Mouse (Mus musculus): Measurements from ENCODE around the gene Col16a1. TPM values are rescaled to one million over a fixed set of nuclear protein-coding genes. Genes with fewer than 3 reads are reported as not detected.

Gene Col16a1
- polyA plus RNA-seq, 1 experiment from 2014 or later, result 2.5 TPM

- Histone ChIP-seq H3K9me3 (replicated peaks) (no peaks in the 10 kb centered on the region), H3K27ac (no peak overlapping the region), H3K36me3 (ENCODE audit: poor library complexity, severe bottlenecking) (no peaks in the 10 kb centered on the region), H3K9ac (no peak overlapping the region), H3K4me1 (peaks cover 16% of the 10 kb centered on the region), H3K27me3 (peaks cover 28% of the 10 kb centered on the region), H3K4me2 (no peak overlapping the region), H3K4me3 (no peak overlapping the region)
- WGBS, result 27% methylated on average over 8 of the region's 8 CpGs
- no peak for ATAC-seq
Measured at GRCm38 (mm10) chr4:130101183-130101582, 53.5 kb downstream of the Col16a1 start.

DNA sequence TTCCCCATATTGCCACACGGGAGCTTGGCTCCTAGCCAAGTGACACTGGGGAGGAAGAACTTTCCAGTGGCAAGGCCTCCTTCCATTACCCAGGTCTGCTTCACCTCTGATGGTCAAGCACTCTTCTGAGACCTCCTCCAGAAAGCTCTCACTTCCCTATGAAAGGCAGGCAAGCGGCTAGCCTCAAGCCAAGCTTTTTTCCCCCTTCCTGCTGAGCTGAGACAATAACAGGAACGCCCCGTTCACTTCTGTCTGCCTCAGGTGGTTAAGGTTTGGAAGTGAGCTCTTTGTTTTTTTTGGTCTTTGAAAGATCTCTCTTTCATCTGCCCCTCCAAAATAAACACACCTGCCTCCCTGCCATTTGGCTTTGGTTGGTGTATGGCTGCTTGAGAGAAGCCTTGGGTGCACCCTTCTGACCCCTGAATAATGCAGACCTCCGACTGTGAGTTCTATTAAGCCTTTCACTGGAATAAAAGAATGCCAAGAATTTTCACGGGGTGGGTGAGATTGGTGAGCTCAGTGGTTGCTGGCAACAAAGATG is 54.5 kb downstream of the Col16a1 start, which contains the start of gene Pef1:
Gene Pef1 (plus strand): TSS at position 448 of the 541 bp plus-strand sequence.
- no peak within 1 kb of the TSS for H3K4me2 ChIP-seq
- no peak within 1 kb of the TSS for H3K9ac ChIP-seq
- WGBS, result 3% methylated on average over 6 of the region's 6 CpGs
- H3K9me3 ChIP-seq (replicated peaks), result no peaks in the 10 kb centered on the region
- H3K27ac ChIP-seq, result no peak within 1 kb of the TSS
- no peaks in the 10 kb centered on the region for H3K36me3 ChIP-seq (ENCODE audit: poor library complexity, severe bottlenecking)
- peaks cover 28% of the 10 kb centered on the region for H3K27me3 ChIP-seq
- ATAC-seq, result no peak
- peaks cover 20% of the 10 kb centered on the region for H3K4me1 ChIP-seq
- no peak within 1 kb of the TSS for H3K4me3 ChIP-seq

DNA sequence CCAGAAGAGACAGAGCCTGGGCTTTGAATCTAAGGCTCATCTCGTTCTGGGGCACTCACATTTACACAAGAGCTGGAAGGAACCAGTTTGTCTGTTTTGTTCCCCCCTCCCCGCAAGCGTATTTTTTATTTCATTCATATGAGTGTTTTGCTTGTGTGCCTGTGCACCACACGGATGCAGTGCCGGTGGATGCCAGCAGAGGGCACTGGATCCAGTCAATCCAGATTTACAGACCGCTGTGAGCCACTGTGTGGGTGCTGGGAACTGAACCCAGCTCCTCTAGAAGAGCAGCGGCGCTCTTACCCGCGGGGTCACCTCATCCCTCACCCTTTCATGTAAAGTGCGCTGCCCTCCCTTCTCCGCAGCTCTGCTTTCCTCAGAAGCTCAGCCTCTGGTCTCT is 56.0 kb downstream of the Col16a1 start:
- no peak overlapping the region for H3K9ac ChIP-seq
- H3K9me3 ChIP-seq (replicated peaks), result no peaks in the 10 kb centered on the region
- ATAC-seq, result no peak
- WGBS, result 78% methylated on average over 12 of the region's 12 CpGs
- H3K36me3 ChIP-seq (ENCODE audit: poor library complexity, severe bottlenecking), result no peaks in the 10 kb centered on the region
- peaks cover 28% of the 10 kb centered on the region for H3K4me1 ChIP-seq
- H3K4me3 ChIP-seq, result no peak overlapping the region
- H3K4me2 ChIP-seq, result no peak overlapping the region
- peaks cover 23% of the 10 kb centered on the region for H3K27me3 ChIP-seq
- no peak overlapping the region for H3K27ac ChIP-seq

DNA sequence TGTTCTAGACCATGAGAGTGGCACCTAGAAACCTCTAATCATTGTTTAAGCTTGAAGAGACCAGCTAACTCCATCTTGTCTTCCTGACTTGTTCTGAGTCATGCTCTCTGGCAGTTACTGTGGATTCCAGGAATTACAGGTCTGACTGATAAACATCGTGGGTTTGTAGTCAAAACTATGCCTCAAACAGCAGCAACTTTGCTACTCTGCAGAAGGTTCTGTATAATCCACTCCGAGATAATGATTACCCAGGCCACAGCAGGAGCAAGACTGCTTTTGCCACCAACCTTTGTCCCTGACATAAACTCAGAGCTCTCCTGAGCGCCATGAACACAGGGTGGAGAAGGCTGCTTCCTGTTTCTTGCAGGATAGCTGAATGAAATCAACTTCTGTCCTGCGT is 56.9 kb downstream of the Col16a1 start:
- Histone ChIP-seq H3K27ac (no peak overlapping the region), H3K4me2 (no peak overlapping the region), H3K9me3 (replicated peaks) (no peaks in the 10 kb centered on the region), H3K9ac (no peak overlapping the region), H3K27me3 (peaks cover 18% of the 10 kb centered on the region), H3K4me1 (peaks cover 32% of the 10 kb centered on the region), H3K4me3 (no peak overlapping the region), H3K36me3 (ENCODE audit: poor library complexity, severe bottlenecking) (no peaks in the 10 kb centered on the region)
- ATAC-seq, result no peak
- 85% methylated on average over 4 of the region's 4 CpGs for WGBS

DNA sequence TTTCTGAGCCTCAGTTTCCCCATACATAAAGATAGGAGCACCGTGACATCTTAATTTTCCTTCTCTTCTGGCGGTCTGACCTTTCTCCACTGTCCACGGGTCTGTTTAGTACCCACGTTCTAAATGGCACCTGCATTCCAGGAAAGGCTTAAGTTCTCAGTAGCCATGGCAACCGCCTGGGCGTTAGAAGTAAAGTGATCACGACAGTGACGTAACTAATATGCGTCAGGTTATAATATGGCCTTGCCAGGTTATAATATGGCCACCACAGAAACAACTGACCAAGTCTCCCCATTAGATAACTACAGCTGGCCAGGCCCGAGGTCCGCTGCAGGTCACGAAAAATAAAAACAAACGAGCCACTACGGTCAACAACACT is 59.4 kb downstream of the Col16a1 start:
- H3K27me3 ChIP-seq, result 0 out of 2 replicates have a peak, but pooled peaks cover 8% of the 10 kb centered on the region
- 12% methylated on average over 14 of the region's 14 CpGs for WGBS
- peak overlapping the region; percentile 73 for H3K4me2 ChIP-seq
- H3K4me1 ChIP-seq, result peaks cover 21% of the 10 kb centered on the region
- no peaks in the 10 kb centered on the region for H3K9me3 ChIP-seq (replicated peaks)
- no peaks in the 10 kb centered on the region for H3K36me3 ChIP-seq (ENCODE audit: poor library complexity, severe bottlenecking)
- no peak overlapping the region for H3K9ac ChIP-seq
- H3K27ac ChIP-seq, result no peak overlapping the region
- H3K4me3 ChIP-seq, result peak overlapping the region; percentile 69
- ATAC-seq, result peak; percentile 67

- H3K9me3 ChIP-seq (replicated peaks), result no peaks in the 10 kb centered on the region
- no peaks in the 10 kb centered on the region for H3K36me3 ChIP-seq (ENCODE audit: poor library complexity, severe bottlenecking)
- peak overlapping the region; percentile 69 for H3K4me3 ChIP-seq
- peak overlapping the region; percentile 66 for H3K9ac ChIP-seq
- peak; percentile 99 for ATAC-seq
- 0 out of 2 replicates have a peak, but pooled peaks cover 8% of the 10 kb centered on the region for H3K27me3 ChIP-seq
- H3K4me2 ChIP-seq, result peak overlapping the region; percentile 73
- under 1% methylated on average over 39 of the region's 39 CpGs for WGBS
- peaks cover 16% of the 10 kb centered on the region for H3K4me1 ChIP-seq
- no peak overlapping the region for H3K27ac ChIP-seq
Measured at GRCm38 (mm10) chr4:130107444-130108131, 59.9 kb downstream of the Col16a1 start.

DNA sequence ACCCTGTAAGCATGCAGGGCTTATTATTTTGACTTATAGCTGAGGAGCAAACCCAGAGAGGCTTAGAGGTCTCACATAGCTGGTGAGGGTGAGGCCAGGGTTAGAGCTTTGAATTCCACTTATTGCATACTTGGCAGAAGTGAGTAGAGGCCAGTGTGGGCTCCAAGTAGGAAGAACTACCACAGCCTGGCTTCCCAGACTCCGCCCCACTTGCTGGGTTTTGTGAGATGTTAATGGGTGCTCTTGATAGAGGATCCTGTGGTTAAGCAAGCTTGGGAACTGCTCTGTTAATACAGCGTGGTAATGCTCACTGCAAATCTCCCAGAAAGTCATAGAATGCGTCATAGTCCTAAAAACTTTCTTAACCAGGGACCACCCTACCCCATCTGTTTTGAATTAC is 61.3 kb downstream of the Col16a1 start:
- Histone ChIP-seq H3K36me3 (ENCODE audit: poor library complexity, severe bottlenecking) (no peaks in the 10 kb centered on the region), H3K4me2 (no peak overlapping the region), H3K9me3 (replicated peaks) (no peaks in the 10 kb centered on the region), H3K27me3 (0 out of 2 replicates have a peak, but pooled peaks cover 8% of the 10 kb centered on the region), H3K9ac (no peak overlapping the region), H3K4me1 (peaks cover 16% of the 10 kb centered on the region), H3K27ac (no peak overlapping the region), H3K4me3 (no peak overlapping the region)
- WGBS, result 86% methylated on average over 3 of the region's 3 CpGs
- ATAC-seq, result no peak

- no peaks in the 10 kb centered on the region for H3K36me3 ChIP-seq (ENCODE audit: poor library complexity, severe bottlenecking)
- WGBS, result 95% methylated on average over 9 of the region's 9 CpGs
- H3K27me3 ChIP-seq, result 0 out of 2 replicates have a peak, but pooled peaks cover 8% of the 10 kb centered on the region
- H3K9me3 ChIP-seq (replicated peaks), result no peaks in the 10 kb centered on the region
- no peak overlapping the region for H3K9ac ChIP-seq
- ATAC-seq, result no peak
- peaks cover 16% of the 10 kb centered on the region for H3K4me1 ChIP-seq
- H3K27ac ChIP-seq, result no peak overlapping the region
- H3K4me2 ChIP-seq, result no peak overlapping the region
- no peak overlapping the region for H3K4me3 ChIP-seq
Measured at GRCm38 (mm10) chr4:130109666-130110065, 62.0 kb downstream of the Col16a1 start.

DNA sequence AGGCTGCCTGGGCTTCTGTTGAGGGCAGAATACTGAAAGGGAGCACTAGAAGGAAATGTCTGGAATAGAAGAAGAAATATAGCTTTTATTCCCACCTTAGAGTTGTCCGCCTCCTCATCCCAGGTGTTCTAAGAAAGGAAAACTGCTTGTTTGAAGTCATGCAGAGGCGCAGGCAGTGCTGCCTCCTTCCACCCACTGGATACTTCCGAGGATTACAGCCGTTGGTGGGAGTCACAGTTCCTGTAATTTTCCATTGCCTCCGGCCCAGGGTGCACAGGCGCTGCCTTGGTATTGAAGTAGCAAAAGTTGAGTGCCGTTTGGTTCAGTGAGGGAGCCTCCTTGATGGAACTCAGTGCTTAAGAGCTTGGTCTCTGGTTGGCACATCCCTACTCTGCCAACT is 62.5 kb downstream of the Col16a1 start:
- Histone ChIP-seq H3K9ac (no peak overlapping the region), H3K4me1 (peaks cover 16% of the 10 kb centered on the region), H3K27me3 (0 out of 2 replicates have a peak, but pooled peaks cover 6% of the 10 kb centered on the region), H3K36me3 (ENCODE audit: poor library complexity, severe bottlenecking) (no peaks in the 10 kb centered on the region), H3K9me3 (replicated peaks) (no peaks in the 10 kb centered on the region), H3K4me3 (no peak overlapping the region), H3K27ac (no peak overlapping the region), H3K4me2 (no peak overlapping the region)
- 88% methylated on average over 7 of the region's 7 CpGs for WGBS
- no peak for ATAC-seq

DNA sequence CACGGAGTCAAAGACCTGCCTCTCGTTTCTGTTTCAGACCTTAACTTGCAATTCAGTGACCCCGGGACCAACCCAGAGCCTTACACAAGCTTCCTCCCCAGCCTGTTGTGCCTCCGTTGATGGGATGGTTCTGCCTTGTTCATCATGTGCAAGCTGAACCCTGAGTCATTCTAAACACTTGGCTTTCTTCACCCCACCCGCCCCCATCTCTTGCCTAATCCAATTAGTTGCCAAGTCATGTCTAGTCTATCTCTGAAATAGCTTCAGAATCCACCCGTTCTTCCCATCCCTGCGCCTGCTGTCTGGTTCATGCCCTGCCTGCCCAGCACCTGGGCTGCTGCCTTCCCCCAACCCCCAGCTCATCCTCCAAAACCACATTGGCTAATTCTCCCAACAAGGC is 64.7 kb downstream of the Col16a1 start:
- H3K9ac ChIP-seq, result no peak overlapping the region
- no peak overlapping the region for H3K4me2 ChIP-seq
- peaks cover 12% of the 10 kb centered on the region for H3K4me1 ChIP-seq
- no peak for ATAC-seq
- no peaks in the 10 kb centered on the region for H3K27me3 ChIP-seq
- no peak overlapping the region for H3K4me3 ChIP-seq
- H3K27ac ChIP-seq, result no peak overlapping the region
- peaks cover 6% of the 10 kb centered on the region; the same call in 1 of the 2 replicates for H3K36me3 ChIP-seq (ENCODE audit: poor library complexity, severe bottlenecking)
- 84% methylated on average over 7 of the region's 7 CpGs for WGBS
- no peaks in the 10 kb centered on the region for H3K9me3 ChIP-seq (replicated peaks)

GRCm38 (mm10) chr4:130112732-130113131 is 65.1 kb downstream of the Col16a1 start:
- no peak for ATAC-seq
- no peak overlapping the region for H3K9ac ChIP-seq
- WGBS, result 100% methylated on average over 1 of the region's 1 CpGs

GRCm38 (mm10) chr4:130120752-130121151 is 73.1 kb downstream of the Col16a1 start:
- no peak overlapping the region for H3K27ac ChIP-seq
- H3K9ac ChIP-seq, result no peak overlapping the region
- peaks cover 53% of the 10 kb centered on the region for H3K36me3 ChIP-seq (ENCODE audit: poor library complexity, severe bottlenecking)
- H3K4me1 ChIP-seq, result no peaks in the 10 kb centered on the region
- H3K27me3 ChIP-seq, result no peaks in the 10 kb centered on the region
- H3K9me3 ChIP-seq (replicated peaks), result no peaks in the 10 kb centered on the region
- ATAC-seq, result no peak
- H3K4me3 ChIP-seq, result no peak overlapping the region
- 86% methylated on average over 4 of the region's 4 CpGs for WGBS
- no peak overlapping the region for H3K4me2 ChIP-seq

More at GRCm38 (mm10) chr4:130112732-130113131, 65.1 kb downstream of the Col16a1 start:
- H3K27ac ChIP-seq, result no peak overlapping the region
- H3K4me2 ChIP-seq, result no peak overlapping the region
- H3K27me3 ChIP-seq, result no peaks in the 10 kb centered on the region
- H3K36me3 ChIP-seq (ENCODE audit: poor library complexity, severe bottlenecking), result peaks cover 7% of the 10 kb centered on the region; the same call in 1 of the 2 replicates
- H3K4me1 ChIP-seq, result peaks cover 12% of the 10 kb centered on the region
- H3K9me3 ChIP-seq (replicated peaks), result no peaks in the 10 kb centered on the region
- H3K4me3 ChIP-seq, result no peak overlapping the region

Measured in forebrain, embryonic 13.5 days (tissue).